Mouse (Mus musculus): Measurements from ENCODE around the gene Lbr.

DNA sequence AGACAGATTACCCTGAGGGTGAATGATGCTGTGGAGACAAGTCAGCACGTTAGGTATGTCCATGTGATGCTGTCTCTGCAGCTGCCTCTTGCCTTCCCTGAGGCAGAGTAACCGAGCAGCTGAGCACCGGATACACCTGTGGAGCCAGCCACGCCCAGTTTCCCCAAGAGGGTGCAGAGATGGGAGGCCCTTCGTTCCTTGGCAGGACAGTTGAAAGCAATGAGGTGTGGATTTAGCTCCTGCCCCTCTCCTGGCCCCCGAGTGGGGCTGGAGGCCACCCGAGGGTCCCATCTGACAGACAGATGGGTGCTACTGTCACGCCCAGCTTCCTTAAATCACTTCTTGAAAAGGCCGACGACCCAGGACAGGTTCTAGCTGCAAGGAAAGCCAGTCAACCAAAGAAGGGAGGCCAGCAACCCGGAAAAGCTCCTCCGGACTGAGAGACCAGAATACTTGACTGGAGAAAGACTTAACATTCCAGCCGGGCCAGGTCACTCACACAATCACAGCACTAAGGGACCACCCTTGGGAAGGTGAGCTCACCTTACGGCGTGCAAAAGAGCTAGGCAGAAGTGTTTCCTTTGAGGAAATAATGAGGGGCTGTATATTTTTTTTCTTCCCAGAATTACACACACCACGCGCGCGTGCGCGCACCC, 10.4 kb upstream of the Lbr start:
- peak; percentile 46; the same call in 1 of the 2 replicates for TF ChIP-seq POLR2A (IDR thresholded peaks at IDR 0.05; ENCODE audit: borderline replicate concordance, extremely low read depth, low read depth, low read length)
- TF ChIP-seq CTCF (IDR thresholded peaks at IDR 0.05; ENCODE audit: insufficient read depth, low read length) = no peak

Measured in lung, adult 2 months (tissue).